Mouse (Mus musculus) neural tube, embryonic 13.5 days (tissue): Measurements from ENCODE around the gene Eml6. TPM values are rescaled to one million over a fixed set of nuclear protein-coding genes. Genes with fewer than 3 reads are reported as not detected.
"Not testable (repeated sequence)": the region's sequence is repeated elsewhere in the genome, so short reads cannot be mapped to it uniquely, and the experiment has no call there.

ENCODE experiments used
- ATAC-seq: fragments of 200-750 bp; cut with Nextera tagmentation; 2 replicates; pipeline ENCODE4 v1.8.0; 2017; ENCODE audit warnings: low read depth, mild to moderate bottlenecking, moderate TSS enrichment, moderate library complexity
- H3K27ac ChIP-seq: fragments of 300-500 bp; sonication (generic); replicated peaks from 2 replicates; pipeline ENCODE4 v1.5.1; 2015; ENCODE audit warnings: moderate library complexity, mild to moderate bottlenecking, inconsistent platforms
- H3K27me3 ChIP-seq: fragments of 300-500 bp; sonication (generic); 2 replicates; pipeline ENCODE4 v1.6.1; 2015; ENCODE audit warnings: mild to moderate bottlenecking, inconsistent platforms
- H3K36me3 ChIP-seq: fragments of 300-500 bp; sonication (generic); 2 replicates; pipeline ENCODE4 v1.6.1; 2015; ENCODE audit warnings: mild to moderate bottlenecking, inconsistent platforms
- H3K4me1 ChIP-seq: fragments of 300-500 bp; sonication (generic); replicated peaks from 2 replicates; pipeline ENCODE4 v1.6.1; 2015; ENCODE audit warnings: inconsistent platforms
- H3K4me2 ChIP-seq: fragments of 300-500 bp; sonication (generic); 2 replicates; pipeline ENCODE4 v1.6.1; 2015; ENCODE audit warnings: inconsistent platforms, mild to moderate bottlenecking, moderate library complexity
- H3K4me3 ChIP-seq: fragments of 300-500 bp; sonication (generic); 2 replicates; pipeline ENCODE4 v1.5.1; 2015; ENCODE audit warnings: mild to moderate bottlenecking, inconsistent platforms
- H3K9ac ChIP-seq: fragments of 300-500 bp; sonication (generic); 2 replicates; pipeline ENCODE4 v1.6.1; 2015; ENCODE audit warnings: moderate library complexity, mild to moderate bottlenecking, inconsistent platforms
- H3K9me3 ChIP-seq: fragments of 300-500 bp; sonication (generic); 2 replicates; pipeline ENCODE4 v1.6.1; 2016; ENCODE audit warnings: inconsistent platforms
- WGBS: fragments of 180-500 bp; shearing (Covaris S2); methylation state at CpG from one replicate; pipeline ENCODE4 v1.1.7; 2015; 5-methylcytosine and 5-hydroxymethylcytosine counted together
- polyA plus RNA-seq: library from polyadenylated mRNA; unstranded; fragments of >200 nt; fragmentation: Nextera tagmentation; extraction: Ambion mirVana; gene quantifications from 2 replicates; pipeline ENCODE4 v1.2.1, GENCODE M21; 2015

Gene Eml6
- polyA plus RNA-seq, 1 experiment from 2014 or later, result 4.3 TPM

- 9% methylated on average over 1 of the region's 1 CpGs for WGBS
- peak; percentile 74 for ATAC-seq
- H3K36me3 ChIP-seq, result no peaks in the 10 kb centered on the region
- no peak overlapping the region for H3K27ac ChIP-seq
- H3K27me3 ChIP-seq, result no peaks in the 10 kb centered on the region
- H3K4me3 ChIP-seq, result no peak overlapping the region
- no peaks in the 10 kb centered on the region for H3K4me1 ChIP-seq
- no peak overlapping the region for H3K4me2 ChIP-seq
- no peak overlapping the region for H3K9ac ChIP-seq
- no peaks in the 10 kb centered on the region for H3K9me3 ChIP-seq
These were observed 140.7 kb downstream of the Eml6 start for GRCm38 (mm10) chr11:29885160-29885559.

- H3K9ac ChIP-seq, result no peak overlapping the region
- H3K4me3 ChIP-seq, result no peak overlapping the region
- no peaks in the 10 kb centered on the region for H3K27me3 ChIP-seq
- H3K4me2 ChIP-seq, result no peak overlapping the region
- no peak for ATAC-seq
- no peaks in the 10 kb centered on the region for H3K4me1 ChIP-seq
- 68% methylated on average over 1 of the region's 1 CpGs for WGBS
- H3K36me3 ChIP-seq, result no peaks in the 10 kb centered on the region
- no peaks in the 10 kb centered on the region for H3K9me3 ChIP-seq
- no peak overlapping the region for H3K27ac ChIP-seq
These were observed 141.5 kb downstream of the Eml6 start for GRCm38 (mm10) chr11:29884355-29884754.

- H3K4me3 ChIP-seq, result no peak overlapping the region
- H3K4me2 ChIP-seq, result no peak overlapping the region
- no peaks in the 10 kb centered on the region for H3K36me3 ChIP-seq
- no peaks in the 10 kb centered on the region for H3K9me3 ChIP-seq
- H3K9ac ChIP-seq, result no peak overlapping the region
- H3K4me1 ChIP-seq, result no peaks in the 10 kb centered on the region
- H3K27me3 ChIP-seq, result no peaks in the 10 kb centered on the region
- no peak for ATAC-seq
- H3K27ac ChIP-seq, result no peak overlapping the region
- WGBS, result 66% methylated on average over 4 of the region's 4 CpGs
These were observed 142.8 kb downstream of the Eml6 start for GRCm38 (mm10) chr11:29883024-29883423.

GRCm38 (mm10) chr11:29879641-29880040, 146.2 kb downstream of the Eml6 start:
- no peak overlapping the region for H3K4me2 ChIP-seq
- H3K36me3 ChIP-seq, result no peaks in the 10 kb centered on the region
- H3K27me3 ChIP-seq, result no peaks in the 10 kb centered on the region
- WGBS, result 95% methylated on average over 2 of the region's 2 CpGs
- no peak overlapping the region for H3K27ac ChIP-seq
- no peak overlapping the region for H3K4me3 ChIP-seq
- no peak overlapping the region for H3K9ac ChIP-seq
- no peaks in the 10 kb centered on the region for H3K9me3 ChIP-seq
- no peaks in the 10 kb centered on the region for H3K4me1 ChIP-seq
- no peak for ATAC-seq

GRCm38 (mm10) chr11:29877981-29878380, 147.9 kb downstream of the Eml6 start:
- Histone ChIP-seq H3K27ac (no peak overlapping the region), H3K9ac (no peak overlapping the region), H3K9me3 (no peaks in the 10 kb centered on the region), H3K4me3 (no peak overlapping the region), H3K27me3 (no peaks in the 10 kb centered on the region), H3K4me1 (no peaks in the 10 kb centered on the region), H3K36me3 (no peaks in the 10 kb centered on the region), H3K4me2 (no peak overlapping the region)
- 86% methylated on average over 1 of the region's 1 CpGs for WGBS
- no peak for ATAC-seq

- WGBS, result 52% methylated on average over 3 of the region's 3 CpGs
- Histone ChIP-seq H3K9me3 (no peaks in the 10 kb centered on the region), H3K9ac (no peak overlapping the region), H3K4me3 (no peak overlapping the region), H3K4me1 (no peaks in the 10 kb centered on the region), H3K27me3 (no peaks in the 10 kb centered on the region), H3K27ac (no peak overlapping the region), H3K4me2 (no peak overlapping the region), H3K36me3 (no peaks in the 10 kb centered on the region)
- no peak for ATAC-seq
These were observed 148.6 kb downstream of the Eml6 start for GRCm38 (mm10) chr11:29877280-29877679.

GRCm38 (mm10) chr11:29874781-29875180, 151.1 kb downstream of the Eml6 start:
- not testable (repeated sequence) for H3K9me3 ChIP-seq, H3K9ac ChIP-seq, H3K4me2 ChIP-seq, H3K4me3 ChIP-seq, H3K27ac ChIP-seq, H3K4me1 ChIP-seq, H3K36me3 ChIP-seq, ATAC-seq, H3K27me3 ChIP-seq
- WGBS, result 82% methylated on average over 1 of the region's 1 CpGs

GRCm38 (mm10) chr11:29870174-29870573, 155.7 kb downstream of the Eml6 start:
- Histone ChIP-seq H3K4me1 (no peaks in the 10 kb centered on the region), H3K27me3 (no peaks in the 10 kb centered on the region), H3K4me3 (no peak overlapping the region), H3K9ac (no peak overlapping the region), H3K36me3 (no peaks in the 10 kb centered on the region), H3K4me2 (no peak overlapping the region), H3K9me3 (peaks cover 6% of the 10 kb centered on the region; the same call in 1 of the 2 replicates), H3K27ac (no peak overlapping the region)
- WGBS, result 90% methylated on average over 2 of the region's 2 CpGs
- ATAC-seq, result no peak

GRCm38 (mm10) chr11:29864269-29864668, 161.6 kb downstream of the Eml6 start:
- no peaks in the 10 kb centered on the region for H3K9me3 ChIP-seq
- no peak overlapping the region for H3K4me2 ChIP-seq
- H3K36me3 ChIP-seq, result no peaks in the 10 kb centered on the region
- no peaks in the 10 kb centered on the region for H3K27me3 ChIP-seq
- no peak overlapping the region for H3K27ac ChIP-seq
- no peak overlapping the region for H3K9ac ChIP-seq
- no peak for ATAC-seq
- H3K4me3 ChIP-seq, result no peak overlapping the region
- no peaks in the 10 kb centered on the region for H3K4me1 ChIP-seq

GRCm38 (mm10) chr11:29861750-29862397, 164.0 kb downstream of the Eml6 start:
- Histone ChIP-seq H3K27me3 (no peaks in the 10 kb centered on the region), H3K4me2 (no peak overlapping the region), H3K27ac (no peak overlapping the region), H3K36me3 (no peaks in the 10 kb centered on the region), H3K4me3 (no peak overlapping the region), H3K9me3 (no peaks in the 10 kb centered on the region), H3K4me1 (no peaks in the 10 kb centered on the region), H3K9ac (no peak overlapping the region)
- WGBS, result 33% methylated on average over 2 of the region's 2 CpGs
- no peak for ATAC-seq

- Histone ChIP-seq H3K4me2 (no peak overlapping the region), H3K36me3 (no peaks in the 10 kb centered on the region), H3K4me3 (no peak overlapping the region), H3K9ac (no peak overlapping the region), H3K27ac (no peak overlapping the region), H3K4me1 (no peaks in the 10 kb centered on the region), H3K27me3 (no peaks in the 10 kb centered on the region), H3K9me3 (no peaks in the 10 kb centered on the region)
- 74% methylated on average over 2 of the region's 2 CpGs for WGBS
- ATAC-seq, result no peak
These were observed 164.8 kb downstream of the Eml6 start for GRCm38 (mm10) chr11:29861040-29861439.

- H3K27me3 ChIP-seq, result no peaks in the 10 kb centered on the region
- ATAC-seq, result no peak
- no peak overlapping the region for H3K27ac ChIP-seq
- no peaks in the 10 kb centered on the region for H3K9me3 ChIP-seq
- 0 out of 2 replicates have a peak, but pooled peaks cover 3% of the 10 kb centered on the region for H3K4me1 ChIP-seq
- H3K4me2 ChIP-seq, result no peak overlapping the region
- H3K4me3 ChIP-seq, result no peak overlapping the region
- H3K9ac ChIP-seq, result no peak overlapping the region
- 89% methylated on average over 3 of the region's 3 CpGs for WGBS
- no peaks in the 10 kb centered on the region for H3K36me3 ChIP-seq
These were observed 185.1 kb downstream of the Eml6 start for GRCm38 (mm10) chr11:29840606-29841227.

- H3K27ac ChIP-seq, result 0 out of 2 replicates have a peak overlapping the region, but pooled peaks have one; percentile 33
- H3K36me3 ChIP-seq, result no peaks in the 10 kb centered on the region
- no peaks in the 10 kb centered on the region for H3K9me3 ChIP-seq
- no peaks in the 10 kb centered on the region for H3K27me3 ChIP-seq
- H3K4me1 ChIP-seq, result 0 out of 2 replicates have a peak, but pooled peaks cover 3% of the 10 kb centered on the region
- peak; percentile 53 for ATAC-seq
- no peak overlapping the region for H3K4me3 ChIP-seq
- no peak overlapping the region for H3K4me2 ChIP-seq
- no peak overlapping the region for H3K9ac ChIP-seq
- 63% methylated on average over 3 of the region's 3 CpGs for WGBS
These were observed 186.1 kb downstream of the Eml6 start for GRCm38 (mm10) chr11:29839781-29840180.
